Comparison of ENCODE assay signal across 11 mouse cellular contexts in the genomic region with DNA sequence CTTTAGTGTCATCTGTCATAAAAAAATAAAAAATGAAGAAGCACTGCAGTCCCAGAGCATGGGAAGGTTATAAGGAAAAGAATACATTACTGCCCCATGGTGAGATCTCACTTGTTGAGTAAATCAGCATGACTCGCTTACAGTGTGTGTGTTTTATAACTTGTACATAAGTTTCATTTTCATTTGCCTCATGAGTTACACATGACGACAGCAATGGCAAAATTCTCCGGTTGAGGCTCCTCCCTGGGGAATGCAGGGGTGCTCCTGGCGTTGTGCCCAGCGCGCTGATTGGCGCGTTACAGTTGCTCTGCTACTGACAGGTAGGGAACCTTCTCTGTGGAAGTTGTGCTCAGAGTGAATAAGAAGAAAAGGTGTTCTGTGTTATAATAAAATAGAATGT.
DNase-seq lines count a peak whose midpoint lies in the region; ATAC-seq and TF ChIP-seq lines count a peak whose summit lies in the region.
"Had no signal": no experiment of that assay in that cellular context is flagged by ENCODE, and none has a peak within 500 bp of the region (broad histone marks: within the 10 kb centered on the region; RNA-seq: fewer than 3 reads in every experiment).

No protein-coding gene starts in this region.

- no peaks in the 10 kb centered on the region for H3K36me3 ChIP-seq in embryonic facial prominence, embryonic 13.5 days
- no peaks in the 10 kb centered on the region for H3K36me3 ChIP-seq in embryonic facial prominence, embryonic 10.5 days (replicated peaks)
- H3K36me3 ChIP-seq in kidney, adult 2 months (ENCODE audit: control insufficient read depth, insufficient read depth, low read length): no peaks in the 10 kb centered on the region
- H3K36me3 ChIP-seq: hindbrain, embryonic 13.5 days; liver, embryonic 15.5 days had no signal

- no peak for DNase-seq in embryonic facial prominence, embryonic 10.5 days (ENCODE audit: low spot score)
- DNase-seq in spleen, postnatal 36 days (ENCODE audit: low spot score in 2 of 2): peak; percentile 32 to 52
- DNase-seq in spleen, adult 12 weeks (ENCODE audit: low spot score): no peak
- DNase-seq in kidney, adult 2 months: peak; percentile 55
- no peak for DNase-seq in thymus, adult 18-20 months
- DNase-seq in right cerebral cortex, postnatal 36 days (ENCODE audit: low spot score in 2 of 2): no peak

- no peaks in the 10 kb centered on the region for H3K9me3 ChIP-seq in embryonic facial prominence, embryonic 13.5 days
- H3K9me3 ChIP-seq in embryonic facial prominence, embryonic 10.5 days: no peaks in the 10 kb centered on the region
- H3K9me3 ChIP-seq: hindbrain, embryonic 13.5 days; liver, embryonic 15.5 days had no signal

- H3K4me1 ChIP-seq in embryonic facial prominence, embryonic 13.5 days: peaks cover 40% of the 10 kb centered on the region
- peaks cover 3% of the 10 kb centered on the region; the same call in 1 of the 2 replicates for H3K4me1 ChIP-seq in embryonic facial prominence, embryonic 10.5 days
- peaks cover 24% of the 10 kb centered on the region for H3K4me1 ChIP-seq in kidney, adult 2 months (ENCODE audit: control insufficient read depth, insufficient read depth, low read length)
- H3K4me1 ChIP-seq: liver, embryonic 15.5 days had no signal

- TF ChIP-seq POLR2A in kidney, adult 2 months (IDR thresholded peaks at IDR 0.05; ENCODE audit: low read depth, low read length): no peak

- no peak for ATAC-seq in embryonic facial prominence, embryonic 13.5 days (ENCODE audit: insufficient number of reproducible peaks, insufficient read depth, low FRiP score, low TSS enrichment, low read depth)
- ATAC-seq in neutrophil, adult 5-6 weeks (ENCODE audit: extremely low read depth, insufficient number of reproducible peaks, low FRiP score, poor library complexity, severe bottlenecking): peak; percentile 42; the same call in 1 of the 2 replicates

- no peak overlapping the region for H3K4me3 ChIP-seq in embryonic facial prominence, embryonic 13.5 days
- H3K4me3 ChIP-seq in embryonic facial prominence, embryonic 10.5 days: no peak overlapping the region
- no peak overlapping the region for H3K4me3 ChIP-seq in kidney, adult 2 months (ENCODE audit: insufficient read depth, low read depth, low read length)
- H3K4me3 ChIP-seq: erythroblast, embryonic 14.5 days; hindbrain, embryonic 13.5 days; liver, embryonic 15.5 days had no signal

- H3K4me2 ChIP-seq in embryonic facial prominence, embryonic 13.5 days: peak overlapping the region; percentile 34
- H3K4me2 ChIP-seq: hindbrain, embryonic 13.5 days; liver, embryonic 15.5 days had no signal

- no peak for TF ChIP-seq CTCF in kidney, adult 2 months (conservative IDR thresholded peaks at IDR 0.05; ENCODE audit: insufficient read depth, insufficient read length, low read depth, low read length)

- H3K27me3 ChIP-seq in embryonic facial prominence, embryonic 13.5 days: no peaks in the 10 kb centered on the region
- no peaks in the 10 kb centered on the region for H3K27me3 ChIP-seq in embryonic facial prominence, embryonic 10.5 days (replicated peaks; ENCODE audit: low read depth, poor library complexity, severe bottlenecking)
- H3K27me3 ChIP-seq in kidney, adult 2 months (replicated peaks; ENCODE audit: control insufficient read depth, insufficient read depth, low read length): no peaks in the 10 kb centered on the region
- H3K27me3 ChIP-seq: hindbrain, embryonic 13.5 days; liver, embryonic 15.5 days had no signal

- H3K9ac ChIP-seq in embryonic facial prominence, embryonic 13.5 days: no peak overlapping the region
- H3K9ac ChIP-seq: hindbrain, embryonic 13.5 days; liver, embryonic 15.5 days had no signal

- H3K27ac ChIP-seq in embryonic facial prominence, embryonic 13.5 days: peak overlapping the region; percentile 65
- no peak overlapping the region for H3K27ac ChIP-seq in embryonic facial prominence, embryonic 10.5 days (replicated peaks)
- H3K27ac ChIP-seq in kidney, adult 2 months (ENCODE audit: insufficient read depth, low read depth, low read length): no peak overlapping the region
- H3K27ac ChIP-seq: hindbrain, embryonic 13.5 days; liver, embryonic 15.5 days had no signal

- 45% methylated on average over 8 of the region's 8 CpGs for WGBS in embryonic facial prominence, embryonic 13.5 days
- 89% methylated on average over 8 of the region's 8 CpGs for WGBS in embryonic facial prominence, embryonic 10.5 days
- WGBS in kidney, adult 2 months: 62% methylated on average over 8 of the region's 8 CpGs

Comparison
In these comparisons a context has a peak if more than half of its experiments do, and no peak if none do; other contexts are left out.
1. DNase-seq: peak in spleen, postnatal 36 days (2 of 2) and kidney, adult 2 months (single experiment); none in embryonic facial prominence, embryonic 10.5 days (single experiment), spleen, adult 12 weeks (single experiment), thymus, adult 18-20 months (0 of 2) and right cerebral cortex, postnatal 36 days (0 of 2).